Mouse (Mus musculus) limb, embryonic 13.5 days (tissue): ENCODE measurements around the gene Fam221b. TPM values are rescaled to one million over a fixed set of nuclear protein-coding genes. Genes with fewer than 3 reads are reported as not detected.
A peak's percentile ranks its signal among the peaks of the same experiment; 100 is the strongest.

ENCODE experiments used
- ATAC-seq: fragments of 200-750 bp; cut with Nextera tagmentation; 2 replicates; pipeline ENCODE4 v1.8.0; 2017; ENCODE audit warnings: low read depth, moderate number of reproducible peaks, moderate TSS enrichment; ENCODE audit not compliant: low FRiP score
- H3K27ac ChIP-seq: fragments of 300-500 bp; sonication (generic); 2 replicates; pipeline ENCODE4 v1.5.1; 2015; ENCODE audit warnings: inconsistent platforms, mild to moderate bottlenecking, moderate library complexity
- H3K27me3 ChIP-seq: fragments of 300-500 bp; sonication (generic); 2 replicates; pipeline ENCODE4 v1.6.1; 2015; ENCODE audit warnings: mild to moderate bottlenecking, inconsistent platforms
- H3K36me3 ChIP-seq: fragments of 300-500 bp; sonication (generic); 2 replicates; pipeline ENCODE4 v1.6.1; 2015; ENCODE audit warnings: inconsistent platforms, mild to moderate bottlenecking, moderate library complexity
- H3K4me1 ChIP-seq: fragments of 300-500 bp; sonication (generic); 2 replicates; pipeline ENCODE4 v1.6.1; 2015; ENCODE audit warnings: inconsistent platforms
- H3K4me2 ChIP-seq: fragments of 300-500 bp; sonication (generic); replicated peaks from 2 replicates; pipeline ENCODE4 v1.6.1; 2015; ENCODE audit warnings: inconsistent platforms, mild to moderate bottlenecking, moderate library complexity
- H3K4me3 ChIP-seq: fragments of 300-500 bp; sonication (generic); 2 replicates; pipeline ENCODE4 v1.5.1; 2015; ENCODE audit warnings: moderate library complexity, mild to moderate bottlenecking, inconsistent platforms
- H3K9ac ChIP-seq: fragments of 300-500 bp; sonication (generic); 2 replicates; pipeline ENCODE4 v1.6.1; 2015; ENCODE audit warnings: mild to moderate bottlenecking, inconsistent platforms
- H3K9me3 ChIP-seq: fragments of 300-500 bp; sonication (generic); 2 replicates; pipeline ENCODE4 v1.6.1; 2016; ENCODE audit warnings: inconsistent platforms
- WGBS: fragments of 180-500 bp; shearing (Covaris S2); methylation state at CpG from one replicate; pipeline ENCODE4 v1.1.7; 2015; 5-methylcytosine and 5-hydroxymethylcytosine counted together
- polyA plus RNA-seq: library from polyadenylated mRNA; unstranded; fragments of >200 nt; fragmentation: Nextera tagmentation; extraction: Ambion mirVana; gene quantifications from 2 replicates; pipeline ENCODE4 v1.2.1, GENCODE M21; 2015

The Fam221b gene
- 2.5 and 2.6 TPM in 2 replicates for polyA plus RNA-seq

- peak within 1 kb of the TSS; percentile 52; the same call in 1 of the 2 replicates for H3K27ac ChIP-seq
- peak; percentile 94 for ATAC-seq
- H3K27me3 ChIP-seq = peaks cover 33% of the 10 kb centered on the region
- H3K4me3 ChIP-seq = peak within 1 kb of the TSS; percentile 66
- peaks cover 4% of the 10 kb centered on the region; the same call in 1 of the 2 replicates for H3K36me3 ChIP-seq
- no peaks in the 10 kb centered on the region for H3K9me3 ChIP-seq
- peak within 1 kb of the TSS; percentile 89 for H3K4me2 ChIP-seq
- WGBS = 5% methylated on average over 18 of the region's 41 CpGs
- H3K9ac ChIP-seq = peak within 1 kb of the TSS; percentile 83
- H3K4me1 ChIP-seq = peaks cover 42% of the 10 kb centered on the region
Observed at GRCm38 (mm10) chr4:43668782-43669427, at the start of gene Fam221b, which contains the start of gene Tmem8b. Fam221b (minus strand) TSS chr4:43669145. Tmem8b (plus strand) TSS chr4:43668971.

- H3K4me1 ChIP-seq = peaks cover 9% of the 10 kb centered on the region
- no peaks in the 10 kb centered on the region for H3K9me3 ChIP-seq
- 33% methylated on average over 7 of the region's 7 CpGs for WGBS
- no peak overlapping the region for H3K4me3 ChIP-seq
- ATAC-seq = no peak
- no peaks in the 10 kb centered on the region for H3K36me3 ChIP-seq
- H3K4me2 ChIP-seq = no peak overlapping the region
- no peak overlapping the region for H3K9ac ChIP-seq
- H3K27ac ChIP-seq = no peak overlapping the region
- no peaks in the 10 kb centered on the region for H3K27me3 ChIP-seq
Observed at GRCm38 (mm10) chr4:43713652-43714219, 44.8 kb upstream of the Fam221b start.

- Histone ChIP-seq H3K27me3 (no peaks in the 10 kb centered on the region), H3K9me3 (no peaks in the 10 kb centered on the region), H3K4me3 (no peak overlapping the region), H3K4me2 (no peak overlapping the region), H3K36me3 (no peaks in the 10 kb centered on the region), H3K27ac (no peak overlapping the region), H3K9ac (no peak overlapping the region), H3K4me1 (peaks cover 9% of the 10 kb centered on the region)
- no peak for ATAC-seq
- 2% methylated on average over 2 of the region's 2 CpGs for WGBS
Observed at GRCm38 (mm10) chr4:43711821-43712220, 42.9 kb upstream of the Fam221b start.

DNA sequence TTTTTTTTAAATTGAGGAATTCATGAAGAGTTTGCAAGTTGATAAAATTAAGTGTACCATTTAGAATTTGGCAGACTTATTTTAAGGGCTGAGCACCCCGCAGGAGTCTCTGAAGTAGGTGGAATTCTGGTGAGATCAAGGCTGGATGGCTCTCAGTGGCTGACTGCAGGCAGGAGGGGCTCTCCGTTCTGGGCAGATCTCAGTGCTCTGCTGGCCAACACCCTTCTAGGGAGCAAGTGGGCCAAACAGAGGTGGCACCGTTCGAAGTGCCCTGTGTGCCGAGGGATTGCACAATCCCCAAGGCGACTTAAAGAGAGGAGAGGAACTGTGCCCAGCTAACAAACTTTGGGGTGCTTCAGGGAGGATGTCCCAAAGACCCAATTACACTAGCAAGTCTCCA lies 40.9 kb upstream of the Fam221b start, which contains the start of gene Olfr71:
Olfr71 (minus strand) TSS at position 387 of the 400 bp plus-strand sequence.
- H3K36me3 ChIP-seq = no peaks in the 10 kb centered on the region
- H3K9me3 ChIP-seq = no peaks in the 10 kb centered on the region
- H3K27me3 ChIP-seq = no peaks in the 10 kb centered on the region
- no peak within 1 kb of the TSS for H3K4me2 ChIP-seq
- no peak within 1 kb of the TSS for H3K9ac ChIP-seq
- no peak within 1 kb of the TSS for H3K27ac ChIP-seq
- H3K4me3 ChIP-seq = no peak within 1 kb of the TSS
- H3K4me1 ChIP-seq = peaks cover 9% of the 10 kb centered on the region
- 71% methylated on average over 6 of the region's 6 CpGs for WGBS
- no peak for ATAC-seq

DNA sequence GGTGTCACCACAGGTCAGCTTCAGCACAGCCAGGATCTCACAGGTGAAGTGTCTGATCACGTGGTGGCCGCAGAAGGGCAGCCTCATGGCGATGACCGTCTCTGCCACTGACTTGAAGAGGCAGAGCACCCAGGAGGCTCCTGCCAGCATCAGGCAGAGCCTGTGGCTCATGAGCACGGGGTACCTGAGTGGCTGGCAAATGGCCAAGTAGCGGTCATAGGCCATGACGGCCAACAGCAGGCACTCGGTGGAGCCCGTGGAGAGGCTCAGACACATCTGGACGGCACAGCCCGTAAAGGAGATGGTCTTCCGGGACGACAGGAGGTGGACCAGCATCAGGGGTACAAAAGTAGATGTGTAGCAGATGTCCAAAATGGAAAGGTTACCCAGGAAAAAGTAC lies 37.0 kb upstream of the Fam221b start:
- WGBS = 61% methylated on average over 13 of the region's 13 CpGs
- no peaks in the 10 kb centered on the region for H3K36me3 ChIP-seq
- no peak for ATAC-seq

GRCm38 (mm10) chr4:43703851-43704250 lies 34.9 kb upstream of the Fam221b start:
- H3K36me3 ChIP-seq = no peaks in the 10 kb centered on the region
- H3K4me1 ChIP-seq = no peaks in the 10 kb centered on the region
- no peaks in the 10 kb centered on the region for H3K9me3 ChIP-seq
- no peaks in the 10 kb centered on the region for H3K27me3 ChIP-seq
- H3K4me3 ChIP-seq = no peak overlapping the region
- no peak for ATAC-seq
- no peak overlapping the region; the same call in 1 of the 2 replicates for H3K9ac ChIP-seq
- 82% methylated on average over 8 of the region's 8 CpGs for WGBS
- H3K27ac ChIP-seq = no peak overlapping the region
- H3K4me2 ChIP-seq = no peak overlapping the region

More for the DNA sequence above, 37.0 kb upstream of the Fam221b start:
- no peaks in the 10 kb centered on the region for H3K27me3 ChIP-seq
- no peaks in the 10 kb centered on the region for H3K4me1 ChIP-seq
- H3K4me2 ChIP-seq = no peak overlapping the region
- H3K27ac ChIP-seq = no peak overlapping the region
- no peaks in the 10 kb centered on the region for H3K9me3 ChIP-seq
- no peak overlapping the region for H3K4me3 ChIP-seq
- H3K9ac ChIP-seq = no peak overlapping the region

DNA sequence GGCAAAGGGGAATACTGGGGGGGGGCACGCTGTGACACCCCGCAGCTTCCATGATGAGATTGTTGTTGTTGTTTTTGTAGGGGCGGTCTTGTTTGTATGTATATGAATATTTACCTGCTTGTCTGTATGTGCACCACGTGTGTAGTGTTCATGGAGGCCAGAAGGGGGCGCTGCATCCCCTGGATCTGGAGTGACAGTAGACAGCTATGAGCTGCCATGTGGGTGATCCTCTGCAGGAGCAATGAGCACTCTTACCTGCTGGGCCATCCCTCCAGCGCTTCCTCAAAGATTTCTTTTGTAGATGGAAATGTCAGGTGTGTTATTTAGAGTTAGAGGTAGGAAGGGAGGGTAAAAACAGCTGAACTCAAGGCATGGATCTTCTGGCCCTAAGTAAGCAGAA lies 34.5 kb upstream of the Fam221b start:
- no peak for ATAC-seq
- H3K27me3 ChIP-seq = no peaks in the 10 kb centered on the region

DNA sequence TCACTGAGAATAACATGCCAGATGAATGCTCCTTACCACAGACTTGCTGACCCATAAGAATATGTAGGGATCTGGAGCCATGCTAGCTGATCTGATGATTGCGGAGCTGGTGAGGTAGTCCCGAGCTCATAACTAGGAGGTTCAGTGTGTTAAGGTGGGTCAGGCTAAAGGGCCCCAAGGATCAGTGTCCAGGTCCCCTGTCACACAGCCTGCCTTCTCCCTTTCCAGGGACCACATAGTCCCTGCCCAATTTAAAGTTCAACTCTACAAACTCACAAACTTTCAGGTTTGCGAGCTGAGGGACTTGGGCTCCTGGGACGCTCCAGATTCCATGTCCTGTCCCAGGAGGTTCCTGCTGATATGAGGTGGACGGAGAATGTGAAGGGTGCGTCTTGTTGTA lies 31.8 kb upstream of the Fam221b start, which contains the start of gene Olfr70:
Olfr70 (minus strand) TSS at position 101 of the 400 bp plus-strand sequence.
- Histone ChIP-seq H3K27me3 (no peaks in the 10 kb centered on the region), H3K9ac (no peak within 1 kb of the TSS), H3K4me3 (no peak within 1 kb of the TSS), H3K4me1 (no peaks in the 10 kb centered on the region), H3K27ac (no peak within 1 kb of the TSS), H3K9me3 (no peaks in the 10 kb centered on the region), H3K36me3 (no peaks in the 10 kb centered on the region), H3K4me2 (no peak within 1 kb of the TSS)
- WGBS = 79% methylated on average over 6 of the region's 6 CpGs
- no peak for ATAC-seq

More for the DNA sequence above, 34.5 kb upstream of the Fam221b start:
- no peak overlapping the region for H3K9ac ChIP-seq
- H3K4me3 ChIP-seq = no peak overlapping the region
- no peak overlapping the region for H3K27ac ChIP-seq
- no peak overlapping the region for H3K4me2 ChIP-seq
- 72% methylated on average over 6 of the region's 6 CpGs for WGBS
- H3K36me3 ChIP-seq = no peaks in the 10 kb centered on the region
- H3K9me3 ChIP-seq = no peaks in the 10 kb centered on the region
- H3K4me1 ChIP-seq = no peaks in the 10 kb centered on the region

DNA sequence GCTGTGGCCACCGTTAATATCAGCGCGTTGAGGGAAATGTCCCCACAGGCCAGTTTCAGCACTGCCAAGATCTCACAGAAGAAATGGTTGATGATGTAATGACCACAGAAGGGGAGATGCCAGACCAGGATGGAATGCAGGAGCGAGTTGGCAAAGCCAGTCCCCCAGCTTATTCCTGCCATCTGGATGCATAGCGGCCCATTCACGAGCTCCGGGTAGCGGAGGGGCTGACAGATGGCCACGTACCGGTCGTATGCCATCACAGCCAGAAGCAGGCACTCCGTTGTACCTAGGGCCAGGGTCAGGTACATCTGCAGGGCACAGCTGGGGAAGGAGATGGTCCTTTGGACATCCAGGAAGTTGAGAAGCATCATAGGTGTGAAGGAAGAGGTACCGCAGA lies 27.6 kb upstream of the Fam221b start:
- Histone ChIP-seq H3K9ac (no peak overlapping the region), H3K4me2 (no peak overlapping the region), H3K36me3 (no peaks in the 10 kb centered on the region), H3K9me3 (no peaks in the 10 kb centered on the region), H3K27me3 (no peaks in the 10 kb centered on the region), H3K4me3 (no peak overlapping the region), H3K27ac (no peak overlapping the region), H3K4me1 (no peaks in the 10 kb centered on the region)
- WGBS = 89% methylated on average over 13 of the region's 13 CpGs
- ATAC-seq = no peak

- WGBS = 35% methylated on average over 9 of the region's 9 CpGs
- Histone ChIP-seq H3K36me3 (peaks cover under 1% of the 10 kb centered on the region; the same call in 1 of the 2 replicates), H3K4me3 (no peak overlapping the region), H3K27me3 (no peaks in the 10 kb centered on the region), H3K27ac (no peak overlapping the region), H3K9me3 (no peaks in the 10 kb centered on the region), H3K4me2 (no peak overlapping the region), H3K9ac (no peak overlapping the region), H3K4me1 (no peaks in the 10 kb centered on the region)
- no peak for ATAC-seq
Observed at GRCm38 (mm10) chr4:43695249-43695671, 26.3 kb upstream of the Fam221b start.

DNA sequence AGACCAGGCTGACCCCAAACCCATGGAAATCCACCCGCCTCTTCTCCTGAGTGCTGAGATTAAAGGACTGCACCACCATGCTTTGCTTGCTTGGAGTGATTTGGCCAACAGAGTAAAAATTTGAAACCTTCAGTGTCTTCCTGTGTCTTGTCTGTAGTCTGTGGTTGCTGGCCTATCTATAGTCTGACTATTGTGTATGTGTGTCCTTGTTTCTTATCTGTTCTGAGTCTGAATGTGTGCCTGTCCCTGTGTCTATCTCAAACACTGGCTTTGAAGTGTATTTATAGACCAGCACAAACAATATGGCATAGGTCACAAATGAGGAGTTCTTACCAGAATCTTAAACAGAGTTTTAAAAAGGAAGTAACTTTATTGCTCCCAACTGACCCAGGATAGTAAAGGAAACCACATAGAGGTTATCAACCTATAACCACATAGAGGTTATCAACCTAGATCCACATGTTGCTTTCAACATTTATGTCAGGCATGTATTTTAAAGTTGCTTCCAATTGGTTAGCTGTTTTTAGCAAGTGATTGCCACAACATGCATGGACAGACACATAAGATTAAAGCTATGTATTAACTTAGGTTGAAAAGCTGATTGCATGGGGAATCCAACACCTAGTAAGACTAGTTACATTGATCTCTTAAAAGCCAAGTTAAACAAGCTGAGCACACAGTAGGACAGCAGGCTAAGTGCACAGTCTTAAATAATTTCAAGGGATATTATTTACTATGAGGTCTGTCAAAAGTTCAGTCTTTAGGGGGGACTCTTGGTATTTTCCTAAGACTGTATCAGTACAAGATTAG lies 25.7 kb upstream of the Fam221b start:
- Histone ChIP-seq H3K4me2 (no peak overlapping the region), H3K9me3 (no peaks in the 10 kb centered on the region), H3K27ac (no peak overlapping the region), H3K36me3 (peaks cover 6% of the 10 kb centered on the region), H3K27me3 (no peaks in the 10 kb centered on the region), H3K4me1 (no peaks in the 10 kb centered on the region), H3K9ac (no peak overlapping the region), H3K4me3 (no peak overlapping the region)
- WGBS = 85% methylated on average over 1 of the region's 1 CpGs
- ATAC-seq = no peak

GRCm38 (mm10) chr4:43693806-43694241 lies 24.9 kb upstream of the Fam221b start:
- no peak for ATAC-seq
- peaks cover 15% of the 10 kb centered on the region for H3K36me3 ChIP-seq
- WGBS = 71% methylated on average over 5 of the region's 5 CpGs

More at GRCm38 (mm10) chr4:43693806-43694241, 24.9 kb upstream of the Fam221b start:
- no peak overlapping the region for H3K4me3 ChIP-seq
- no peak overlapping the region for H3K27ac ChIP-seq
- H3K9me3 ChIP-seq = no peaks in the 10 kb centered on the region
- no peaks in the 10 kb centered on the region for H3K4me1 ChIP-seq
- H3K27me3 ChIP-seq = no peaks in the 10 kb centered on the region
- H3K9ac ChIP-seq = no peak overlapping the region
- H3K4me2 ChIP-seq = no peak overlapping the region
